Mouse (Mus musculus) lung, postnatal 14 days (tissue): Measurements from ENCODE around the gene Adgre5.
A peak's percentile ranks its signal among the peaks of the same experiment; 100 is the strongest.

ENCODE experiments used
- DNase-seq: peaks from one replicate; pipeline ENCODE4 v3.0.0; 2021

The Adgre5 gene

GRCm38 (mm10) chr8:83748708-83749107 is 7.6 kb upstream of the Adgre5 start:
- DNase-seq, result peak; percentile 64

GRCm38 (mm10) chr8:83747661-83748346 is 6.7 kb upstream of the Adgre5 start:
- DNase-seq, result peak; percentile 87

GRCm38 (mm10) chr8:83744070-83744469 is 2.9 kb upstream of the Adgre5 start:
- no peak for DNase-seq

GRCm38 (mm10) chr8:83742968-83743367 is 1.8 kb upstream of the Adgre5 start:
- DNase-seq, result no peak

GRCm38 (mm10) chr8:83741849-83742655 is 926 bp upstream of the Adgre5 start:
- DNase-seq, result peak; percentile 64

GRCm38 (mm10) chr8:83740586-83740975 is 545 bp downstream of the Adgre5 start:
- no peak for DNase-seq

GRCm38 (mm10) chr8:83739711-83740468 is 1.2 kb downstream of the Adgre5 start:
- peak; percentile 56 for DNase-seq

- no peak for DNase-seq
Measured at GRCm38 (mm10) chr8:83738949-83739710, 2.0 kb downstream of the Adgre5 start.

- peak; percentile 78 for DNase-seq
Measured at GRCm38 (mm10) chr8:83737852-83738562, 3.1 kb downstream of the Adgre5 start.

- DNase-seq, result no peak
Measured at GRCm38 (mm10) chr8:83737346-83737745, 3.8 kb downstream of the Adgre5 start.

GRCm38 (mm10) chr8:83736681-83737080 is 4.4 kb downstream of the Adgre5 start:
- DNase-seq, result no peak

GRCm38 (mm10) chr8:83732919-83733318 is 8.2 kb downstream of the Adgre5 start:
- no peak for DNase-seq

GRCm38 (mm10) chr8:83731906-83732305 is 9.2 kb downstream of the Adgre5 start:
- DNase-seq, result no peak

- DNase-seq, result peak; percentile 57
Measured at GRCm38 (mm10) chr8:83729009-83729807, 11.9 kb downstream of the Adgre5 start.

GRCm38 (mm10) chr8:83725521-83726102 is 15.5 kb downstream of the Adgre5 start:
- DNase-seq, result no peak

- peak; percentile 86 for DNase-seq
Measured at GRCm38 (mm10) chr8:83724697-83725482, 16.2 kb downstream of the Adgre5 start.

GRCm38 (mm10) chr8:83723447-83724083 is 17.6 kb downstream of the Adgre5 start:
- DNase-seq, result no peak

- DNase-seq, result no peak
Measured at GRCm38 (mm10) chr8:83722631-83723030, 18.5 kb downstream of the Adgre5 start.

GRCm38 (mm10) chr8:83721405-83722025 is 19.6 kb downstream of the Adgre5 start:
- DNase-seq, result peak; percentile 82
